Comparison of ENCODE assay signal across 12 mouse cellular contexts in the genomic region with DNA sequence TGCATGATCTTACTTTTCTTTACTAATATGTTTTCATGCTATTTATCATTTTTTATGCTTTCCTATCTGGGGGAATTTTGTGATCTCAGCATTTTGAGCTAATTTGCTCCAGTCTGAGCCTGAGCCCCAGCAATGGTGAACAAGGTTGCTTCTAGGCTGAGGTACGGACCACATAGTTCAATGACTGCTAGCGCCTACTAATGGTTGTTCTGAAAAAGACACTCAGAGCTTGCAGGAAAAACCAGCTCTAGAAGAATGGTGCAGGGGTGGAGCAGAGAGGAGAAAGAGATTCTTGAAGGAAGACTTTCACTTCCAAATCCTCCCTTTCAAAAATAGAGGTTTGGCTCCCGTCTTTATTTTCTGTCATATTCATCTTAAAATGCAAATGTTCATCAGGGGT. TPM values are rescaled to one million over a fixed set of nuclear protein-coding genes. Genes with fewer than 3 reads are reported as not detected.
DNase-seq lines count a peak whose midpoint lies in the region; ATAC-seq and TF ChIP-seq lines count a peak whose summit lies in the region.
"Had no signal": no experiment of that assay in that cellular context is flagged by ENCODE, and none has a peak within 500 bp of the region (broad histone marks: within the 10 kb centered on the region; RNA-seq: fewer than 3 reads in every experiment).

No protein-coding gene starts in this region.

- peaks cover 5% of the 10 kb centered on the region for H3K27me3 ChIP-seq in embryonic facial prominence, embryonic 11.5 days (ENCODE audit: control insufficient read depth, insufficient read depth, low read length)
- H3K27me3 ChIP-seq in embryonic facial prominence, embryonic 10.5 days (replicated peaks; ENCODE audit: low read depth, poor library complexity, severe bottlenecking): peaks cover 28% of the 10 kb centered on the region
- H3K27me3 ChIP-seq in liver, embryonic 14.5 days (ENCODE audit: control insufficient read depth, insufficient read depth, low read length): peaks cover 5% of the 10 kb centered on the region
- H3K27me3 ChIP-seq in liver, embryonic 12.5 days (replicated peaks): peaks cover 34% of the 10 kb centered on the region
- H3K27me3 ChIP-seq in E14TG2a.4 (ENCODE audit: insufficient read depth, low read length): peaks cover 19% of the 10 kb centered on the region

- DNase-seq in embryonic facial prominence, embryonic 11.5 days (ENCODE audit: low spot score): peak; percentile 35
- DNase-seq in embryonic facial prominence, embryonic 10.5 days (ENCODE audit: low spot score): no peak
- DNase-seq in liver, embryonic 14.5 days (ENCODE audit: low read depth in 3 of 3, low spot score in 3 of 3): no peak
- DNase-seq in induced T-regulatory cell, adult 2 months (ENCODE audit: low read depth): peak; percentile 53
- no peak for DNase-seq in left cerebral cortex, postnatal 4 days
- DNase-seq in adrenal gland, adult 18-20 months (ENCODE audit: low spot score in 2 of 2): no peak
- DNase-seq: adrenal gland, postnatal 36 days had no signal

- H3K36me3 ChIP-seq in embryonic facial prominence, embryonic 11.5 days (replicated peaks; ENCODE audit: control insufficient read depth, insufficient read depth, low read depth, low read length): no peaks in the 10 kb centered on the region
- no peaks in the 10 kb centered on the region for H3K36me3 ChIP-seq in embryonic facial prominence, embryonic 10.5 days (replicated peaks)
- H3K36me3 ChIP-seq in liver, embryonic 14.5 days (replicated peaks; ENCODE audit: control insufficient read depth, insufficient read depth, low read depth): no peaks in the 10 kb centered on the region
- no peaks in the 10 kb centered on the region for H3K36me3 ChIP-seq in liver, embryonic 12.5 days
- H3K36me3 ChIP-seq in E14TG2a.4 (ENCODE audit: insufficient read depth, low read length): no peaks in the 10 kb centered on the region
- H3K36me3 ChIP-seq: forebrain, embryonic 15.5 days; G1E; stomach, embryonic 15.5 days had no signal

- WGBS in embryonic facial prominence, embryonic 11.5 days: 13% methylated on average over 3 of the region's 3 CpGs
- WGBS in embryonic facial prominence, embryonic 10.5 days: 13% methylated on average over 3 of the region's 3 CpGs
- WGBS in liver, embryonic 14.5 days (ENCODE audit: insufficient replicate concordance): 8% methylated on average over 3 of the region's 3 CpGs
- 12% methylated on average over 3 of the region's 3 CpGs for WGBS in liver, embryonic 12.5 days (ENCODE audit: insufficient replicate concordance)

- no peak overlapping the region for H3K27ac ChIP-seq in embryonic facial prominence, embryonic 11.5 days (replicated peaks; ENCODE audit: low read depth, low read length)
- no peak overlapping the region for H3K27ac ChIP-seq in embryonic facial prominence, embryonic 10.5 days (replicated peaks)
- H3K27ac ChIP-seq in liver, embryonic 14.5 days: no peak overlapping the region
- no peak overlapping the region for H3K27ac ChIP-seq in liver, embryonic 12.5 days
- H3K27ac ChIP-seq: forebrain, embryonic 15.5 days; stomach, embryonic 15.5 days had no signal

- no peaks in the 10 kb centered on the region for H3K9me3 ChIP-seq in embryonic facial prominence, embryonic 11.5 days (replicated peaks; ENCODE audit: control insufficient read depth, low read length)
- 0 out of 2 replicates have a peak, but pooled peaks cover 3% of the 10 kb centered on the region for H3K9me3 ChIP-seq in embryonic facial prominence, embryonic 10.5 days
- H3K9me3 ChIP-seq in liver, embryonic 14.5 days (ENCODE audit: control insufficient read depth, low read length): no peaks in the 10 kb centered on the region
- H3K9me3 ChIP-seq in liver, embryonic 12.5 days (replicated peaks): no peaks in the 10 kb centered on the region
- H3K9me3 ChIP-seq in E14TG2a.4 (ENCODE audit: low read length): no peaks in the 10 kb centered on the region
- H3K9me3 ChIP-seq: forebrain, embryonic 15.5 days; G1E; stomach, embryonic 15.5 days had no signal

- no peak for ATAC-seq in embryonic facial prominence, embryonic 11.5 days (replicated peaks; ENCODE audit: insufficient number of reproducible peaks, low FRiP score, low TSS enrichment, low read depth)
- no peak for ATAC-seq in liver, embryonic 14.5 days (ENCODE audit: insufficient read depth)
- no peak for ATAC-seq in liver, embryonic 12.5 days
- ATAC-seq: forebrain, embryonic 15.5 days had no signal

- TF ChIP-seq EP300 in liver, embryonic 14.5 days (IDR thresholded peaks at IDR 0.05; ENCODE audit: low read depth): no peak

- H3K4me3 ChIP-seq in embryonic facial prominence, embryonic 11.5 days (ENCODE audit: low read depth, low read length): no peak overlapping the region
- H3K4me3 ChIP-seq in embryonic facial prominence, embryonic 10.5 days: no peak overlapping the region
- no peak overlapping the region for H3K4me3 ChIP-seq in liver, embryonic 14.5 days (ENCODE audit: insufficient read depth in 1 of 2, low read depth in 2 of 2, low read length in 2 of 2)
- no peak overlapping the region for H3K4me3 ChIP-seq in liver, embryonic 12.5 days
- no peak overlapping the region for H3K4me3 ChIP-seq in E14TG2a.4 (replicated peaks; ENCODE audit: low read length)
- H3K4me3 ChIP-seq: forebrain, embryonic 15.5 days; stomach, embryonic 15.5 days had no signal

- intact Hi-C loops in left cerebral cortex, postnatal 4 days (cut with DNase I): no loop called here

- H3K4me2 ChIP-seq in embryonic facial prominence, embryonic 11.5 days (ENCODE audit: low read depth, low read length): no peak overlapping the region
- no peak overlapping the region for H3K4me2 ChIP-seq in liver, embryonic 14.5 days (ENCODE audit: low read depth)
- no peak overlapping the region for H3K4me2 ChIP-seq in liver, embryonic 12.5 days
- H3K4me2 ChIP-seq: forebrain, embryonic 15.5 days; stomach, embryonic 15.5 days had no signal

- no peak overlapping the region for H3K9ac ChIP-seq in embryonic facial prominence, embryonic 11.5 days (replicated peaks; ENCODE audit: low read length)
- no peak overlapping the region for H3K9ac ChIP-seq in liver, embryonic 14.5 days (replicated peaks)
- no peak overlapping the region for H3K9ac ChIP-seq in liver, embryonic 12.5 days
- H3K9ac ChIP-seq: forebrain, embryonic 15.5 days; stomach, embryonic 15.5 days had no signal

- 0 out of 2 replicates have a peak, but pooled peaks have one; percentile 27 for TF ChIP-seq CTCF in liver, embryonic 14.5 days (IDR thresholded peaks at IDR 0.05; ENCODE audit: low read depth)
- TF ChIP-seq CTCF in E14TG2a.4 (conservative IDR thresholded peaks at IDR 0.05; ENCODE audit: low read length): peak; percentile 99

- H3K4me1 ChIP-seq in embryonic facial prominence, embryonic 11.5 days (ENCODE audit: control insufficient read depth, insufficient read depth, low read length): no peaks in the 10 kb centered on the region
- H3K4me1 ChIP-seq in embryonic facial prominence, embryonic 10.5 days: peaks cover 15% of the 10 kb centered on the region
- H3K4me1 ChIP-seq in liver, embryonic 14.5 days (replicated peaks; ENCODE audit: control insufficient read depth in 2 of 2, insufficient read depth in 2 of 2, low read length in 1 of 2): peaks cover 0 to 5% of the 10 kb centered on the region in 2 experiments; a peak in 2 of 4 replicates
- H3K4me1 ChIP-seq in liver, embryonic 12.5 days: peaks cover 13% of the 10 kb centered on the region
- H3K4me1 ChIP-seq in E14TG2a.4 (replicated peaks; ENCODE audit: low read depth, low read length): peaks cover 35% of the 10 kb centered on the region
- H3K4me1 ChIP-seq: stomach, embryonic 15.5 days had no signal

RNA-seq across cellular contexts. Expression of a gene that starts 1.6 kb away (rescaled TPM):
- 11.0 and 16.0 TPM in 2 replicates for polyA plus RNA-seq in embryonic facial prominence, embryonic 11.5 days (2014; fragmentation: Nextera tagmentation; extraction: Ambion mirVana)
- 6.3 and 17.0 TPM in 2 replicates for polyA plus RNA-seq in embryonic facial prominence, embryonic 10.5 days (2016; fragmentation: Nextera tagmentation; extraction: Ambion mirVana)
- polyA plus RNA-seq in liver, embryonic 14.5 days (2012; rRNA removed): 0.15 and 0.28 TPM in 2 replicates
- 0.33 and 0.50 TPM in 2 replicates for polyA plus RNA-seq in liver, embryonic 14.5 days (2014; fragmentation: Nextera tagmentation; extraction: Ambion mirVana)
- 0.87 and 0.90 TPM in 2 replicates for polyA plus RNA-seq in liver, embryonic 12.5 days (2016; fragmentation: Nextera tagmentation; extraction: Ambion mirVana)
- 1 to 10 TPM; 1.6 to 1.9 TPM for total RNA-seq in left cerebral cortex, postnatal 4 days (2021)
- total RNA-seq in adrenal gland, adult 18-20 months (2021): under 1 TPM; 0.58 to 0.70 TPM
- total RNA-seq: G1E had no signal
- polyA plus RNA-seq: G1E had no signal

Comparison
In these comparisons a context has a peak if more than half of its experiments do, and no peak if none do; other contexts are left out.
1. DNase-seq: peak in embryonic facial prominence, embryonic 11.5 days (single experiment) and induced T-regulatory cell, adult 2 months (single experiment); none in embryonic facial prominence, embryonic 10.5 days (single experiment), liver, embryonic 14.5 days (0 of 3), left cerebral cortex, postnatal 4 days (single experiment) and adrenal gland, adult 18-20 months (0 of 2).